Mouse (Mus musculus) CH12.LX (cell line): Measurements from ENCODE around the gene Pdgfc. TPM values are rescaled to one million over a fixed set of nuclear protein-coding genes. Genes with fewer than 3 reads are reported as not detected.

Experiments
- polyA plus RNA-seq: library from polyadenylated mRNA; unstranded; fragments of >175 nt; gene quantifications from 2 replicates; pipeline ENCODE4 v1.2.1, GENCODE M21; 2012; ENCODE audit warnings: low read depth; ENCODE audit not compliant: insufficient read length
- total RNA-seq, 2 experiments: library from RNA; depleted of rRNA; stranded (reverse); fragments of 300-350 nt in 1 of 2; fragments of >200 nt in 1 of 2; gene quantifications; 2 replicates each; pipeline ENCODE4 v1.2.3; 2012 to 2014

Pdgfc gene
- total and polyA plus RNA-seq, 3 experiments: 0.09 to 0.20 (median 0.17) TPM

Other genes starting within 250 kb of the Pdgfc start
- gene Gria2, start 233.6 kb upstream of the Pdgfc start, total RNA-seq (2012; rRNA removed): not detected in 2 replicates
- gene Gria2, start 233.6 kb upstream of the Pdgfc start, total RNA-seq (2014; rRNA removed): not detected in 2 replicates
- gene Gria2, start 233.6 kb upstream of the Pdgfc start, polyA plus RNA-seq: not detected in 2 replicates
- gene Glrb, start 122.8 kb upstream of the Pdgfc start, total RNA-seq (2012; rRNA removed): not detected in 2 replicates
- not detected in 2 replicates for gene Glrb, start 122.8 kb upstream of the Pdgfc start, total RNA-seq (2014; rRNA removed)
- gene Glrb, start 122.8 kb upstream of the Pdgfc start, polyA plus RNA-seq: not detected in 2 replicates